ENCODE assay signal across 14 mouse cellular contexts in the genomic region with DNA sequence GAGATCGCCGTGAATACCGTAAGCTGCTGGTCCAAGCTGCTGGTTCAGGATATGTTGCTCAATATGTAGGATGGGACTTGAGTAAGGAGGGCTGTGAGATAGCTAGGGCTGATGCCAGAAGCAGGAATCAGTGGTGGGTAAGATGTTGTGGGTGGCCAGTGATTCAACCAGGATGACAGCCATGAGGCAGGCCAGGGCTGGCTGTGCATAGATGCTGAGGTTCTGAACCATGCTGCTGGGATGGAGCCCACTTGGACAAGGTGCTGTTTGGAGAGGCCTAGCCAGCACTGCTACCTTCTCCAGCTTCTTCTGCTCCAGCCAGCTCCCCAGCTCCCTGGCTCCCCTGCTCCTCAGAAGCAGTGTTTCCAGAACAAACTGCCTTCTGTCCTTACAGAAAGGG.
"Had no signal": no experiment of that assay in that cellular context is flagged by ENCODE, and none has a peak within 500 bp of the region (broad histone marks: within the 10 kb centered on the region; RNA-seq: fewer than 3 reads in every experiment).

No protein-coding gene starts in this region.

- H3K4me2 ChIP-seq: limb, embryonic 13.5 days; liver, embryonic 11.5 days; lung, embryonic 14.5 days; midbrain, embryonic 11.5 days; midbrain, embryonic 15.5 days; neural tube, embryonic 13.5 days had no signal

- H3K27ac ChIP-seq: layer of hippocampus, adult 2 months; limb, embryonic 13.5 days; midbrain, embryonic 15.5 days; neural tube, embryonic 13.5 days had no signal

- DNase-seq: kidney, postnatal 10 days; kidney, postnatal 4 days; lung, embryonic 14.5 days; lung, postnatal 10 days; lung, postnatal 4 days; retina, postnatal 1 day; right cerebral cortex, postnatal 14 days; thymus, postnatal 36 days had no signal

- H3K36me3 ChIP-seq: limb, embryonic 13.5 days; midbrain, embryonic 15.5 days; neural tube, embryonic 13.5 days had no signal

- ATAC-seq: midbrain, embryonic 15.5 days had no signal

- H3K27me3 ChIP-seq: limb, embryonic 13.5 days; midbrain, embryonic 15.5 days; neural tube, embryonic 13.5 days had no signal

- H3K4me3 ChIP-seq: layer of hippocampus, adult 2 months; limb, embryonic 13.5 days; midbrain, embryonic 15.5 days; neural tube, embryonic 13.5 days had no signal

- H3K9me3 ChIP-seq: limb, embryonic 13.5 days; midbrain, embryonic 15.5 days; neural tube, embryonic 13.5 days had no signal

- H3K9ac ChIP-seq: limb, embryonic 13.5 days; lung, embryonic 14.5 days; midbrain, embryonic 15.5 days; neural tube, embryonic 13.5 days had no signal

- H3K4me1 ChIP-seq: midbrain, embryonic 15.5 days; neural tube, embryonic 13.5 days had no signal
